Mouse (Mus musculus) hindbrain, embryonic 15.5 days (tissue): ENCODE measurements around the gene Gm3250. TPM values are rescaled to one million over a fixed set of nuclear protein-coding genes. Genes with fewer than 3 reads are reported as not detected.
"Not testable (repeated sequence)": the region's sequence is repeated elsewhere in the genome, so short reads cannot be mapped to it uniquely, and the experiment has no call there.

Experiments used
- ATAC-seq: fragments of 200-750 bp; cut with Nextera tagmentation; 2 replicates; pipeline ENCODE4 v1.8.0; 2017; ENCODE audit warnings: low read depth, moderate number of reproducible peaks, moderate TSS enrichment; ENCODE audit not compliant: low FRiP score
- H3K27ac ChIP-seq: fragments of 300-500 bp; sonication (generic); replicated peaks from 2 replicates; pipeline ENCODE4 v1.5.1; 2015; ENCODE audit warnings: mild to moderate bottlenecking, inconsistent platforms
- H3K27me3 ChIP-seq: fragments of 300-500 bp; sonication (generic); 2 replicates; pipeline ENCODE4 v1.6.1; 2015; ENCODE audit warnings: control low read depth, inconsistent platforms
- H3K36me3 ChIP-seq: fragments of 300-500 bp; sonication (generic); 2 replicates; pipeline ENCODE4 v1.6.1; 2015; ENCODE audit warnings: control low read depth, inconsistent platforms
- H3K4me1 ChIP-seq: fragments of 300-500 bp; sonication (generic); replicated peaks from 2 replicates; pipeline ENCODE4 v1.6.1; 2015; ENCODE audit warnings: control low read depth, inconsistent platforms
- H3K4me2 ChIP-seq: fragments of 300-500 bp; sonication (generic); 2 replicates; pipeline ENCODE4 v1.6.1; 2015; ENCODE audit warnings: moderate library complexity, mild to moderate bottlenecking, inconsistent platforms
- H3K4me3 ChIP-seq: fragments of 300-500 bp; sonication (generic); 2 replicates; pipeline ENCODE4 v1.5.1; 2015; ENCODE audit warnings: mild to moderate bottlenecking, inconsistent platforms
- H3K9ac ChIP-seq: fragments of 300-500 bp; sonication (generic); 2 replicates; pipeline ENCODE4 v1.6.1; 2015; ENCODE audit warnings: inconsistent platforms
- H3K9me3 ChIP-seq: fragments of 300-500 bp; sonication (generic); 2 replicates; pipeline ENCODE4 v1.6.1; 2016; ENCODE audit warnings: control low read depth, inconsistent platforms
- WGBS: fragments of 180-500 bp; shearing (Covaris S2); methylation state at CpG from one replicate; pipeline ENCODE4 v1.1.7; 2015; 5-methylcytosine and 5-hydroxymethylcytosine counted together
- polyA plus RNA-seq: library from polyadenylated mRNA; unstranded; fragments of >200 nt; fragmentation: Nextera tagmentation; extraction: Ambion mirVana; gene quantifications from 2 replicates; pipeline ENCODE4 v1.2.1, GENCODE M21; 2015

The Gm3250 gene
- polyA plus RNA-seq, 1 experiment from 2014 or later, result not detected

- 46% methylated on average over 5 of the region's 5 CpGs for WGBS
- H3K27ac ChIP-seq, H3K4me2 ChIP-seq, ATAC-seq, H3K4me1 ChIP-seq, H3K9ac ChIP-seq, H3K9me3 ChIP-seq, H3K27me3 ChIP-seq, H3K4me3 ChIP-seq, H3K36me3 ChIP-seq: not testable (repeated sequence)
Observed at GRCm38 (mm10) chr10:77741924-77742688, 40.2 kb downstream of the Gm3250 start, which contains the start of gene Gm18596. TSS of gene Gm18596 (minus strand) at chr10:77742638.

GRCm38 (mm10) chr10:77738929-77739328 lies 43.4 kb downstream of the Gm3250 start:
- no peaks in the 10 kb centered on the region for H3K36me3 ChIP-seq
- no peak overlapping the region for H3K9ac ChIP-seq
- no peak overlapping the region for H3K27ac ChIP-seq
- WGBS, result 94% methylated on average over 4 of the region's 4 CpGs
- no peak overlapping the region for H3K4me2 ChIP-seq
- H3K4me1 ChIP-seq, result no peaks in the 10 kb centered on the region
- ATAC-seq, result no peak
- H3K27me3 ChIP-seq, result no peaks in the 10 kb centered on the region
- H3K9me3 ChIP-seq, result no peaks in the 10 kb centered on the region
- H3K4me3 ChIP-seq, result no peak overlapping the region

GRCm38 (mm10) chr10:77735928-77736327 lies 46.4 kb downstream of the Gm3250 start:
- Histone ChIP-seq H3K4me3 (no peak overlapping the region), H3K36me3 (no peaks in the 10 kb centered on the region), H3K4me1 (no peaks in the 10 kb centered on the region), H3K4me2 (no peak overlapping the region), H3K27ac (no peak overlapping the region), H3K9me3 (no peaks in the 10 kb centered on the region), H3K9ac (no peak overlapping the region), H3K27me3 (no peaks in the 10 kb centered on the region)
- WGBS, result 85% methylated on average over 1 of the region's 1 CpGs
- ATAC-seq, result no peak

Other genes with a start within 250 kb of the Gm3250 start
- 75.2 and 81.7 TPM in 2 replicates for gene Pttg1ip, start 200.8 kb downstream of the Gm3250 start, polyA plus RNA-seq
- gene Sumo3, start 176.4 kb downstream of the Gm3250 start, polyA plus RNA-seq, result 282 and 283 TPM in 2 replicates
- gene Gm49325, start 176.3 kb downstream of the Gm3250 start, polyA plus RNA-seq, result 2.9 TPM in 1 of 2 replicates, not detected in the other
- gene Ube2g2, start 160.3 kb downstream of the Gm3250 start, polyA plus RNA-seq, result 83.8 and 90.0 TPM in 2 replicates
- gene Tspear, start 96.0 kb downstream of the Gm3250 start, polyA plus RNA-seq, result 0.99 and 1.3 TPM in 2 replicates
- not detected in 2 replicates for gene Gm19402, start 91.8 kb downstream of the Gm3250 start, polyA plus RNA-seq
- gene Gm9508, start 85.3 kb downstream of the Gm3250 start, polyA plus RNA-seq, result not detected in 2 replicates
- not detected in 2 replicates for gene Gm10272, start 75.9 kb downstream of the Gm3250 start, polyA plus RNA-seq
- gene Gm10024, start 71.1 kb downstream of the Gm3250 start, polyA plus RNA-seq, result not detected in 2 replicates
- gene Gm10142, start 66.7 kb downstream of the Gm3250 start, polyA plus RNA-seq, result not detected in 2 replicates
- gene Krtap12-1, start 61.9 kb downstream of the Gm3250 start, polyA plus RNA-seq, result not detected in 2 replicates
- gene Gm10100, start 56.1 kb downstream of the Gm3250 start, polyA plus RNA-seq, result not detected in 2 replicates
- not detected in 2 replicates for gene Gm18596, start 39.9 kb downstream of the Gm3250 start, polyA plus RNA-seq
- gene Gm9736, start 31.2 kb downstream of the Gm3250 start, polyA plus RNA-seq, result not detected in 2 replicates
- not detected in 2 replicates for gene Gm3233, start 22.9 kb downstream of the Gm3250 start, polyA plus RNA-seq
- gene Gm3238, start 11.2 kb downstream of the Gm3250 start, polyA plus RNA-seq, result not detected in 2 replicates
- not detected in 2 replicates for gene Gm7138, start 5.6 kb downstream of the Gm3250 start, polyA plus RNA-seq
- not detected in 2 replicates for gene Gm7137, start 5.7 kb upstream of the Gm3250 start, polyA plus RNA-seq
- not detected in 2 replicates for gene Gm9639, start 12.5 kb upstream of the Gm3250 start, polyA plus RNA-seq
- gene Gm19668, start 16.6 kb upstream of the Gm3250 start, polyA plus RNA-seq, result not detected in 2 replicates
- not detected in 2 replicates for gene Gm9507, start 29.3 kb upstream of the Gm3250 start, polyA plus RNA-seq
- not detected in 2 replicates for gene Gm2696, start 32.1 kb upstream of the Gm3250 start, polyA plus RNA-seq
- gene Krtap10-4, start 44.6 kb upstream of the Gm3250 start, polyA plus RNA-seq, result not detected in 2 replicates
- not detected in 2 replicates for gene Krtap10-10, start 53.4 kb upstream of the Gm3250 start, polyA plus RNA-seq
- gene Gm36176, start 64.3 kb upstream of the Gm3250 start, polyA plus RNA-seq, result not detected in 2 replicates
- gene Gm10318, start 70.3 kb upstream of the Gm3250 start, polyA plus RNA-seq, result not detected in 2 replicates
- gene Gm3285, start 79.4 kb upstream of the Gm3250 start, polyA plus RNA-seq, result not detected in 2 replicates
- gene Lrrc3, start 120.0 kb upstream of the Gm3250 start, polyA plus RNA-seq, result 21.4 and 23.9 TPM in 2 replicates
- gene Trpm2, start 188.0 kb upstream of the Gm3250 start, polyA plus RNA-seq, result 5.4 and 7.1 TPM in 2 replicates
- 46.8 and 54.5 TPM in 2 replicates for gene 1810043G02Rik, start 196.0 kb upstream of the Gm3250 start, polyA plus RNA-seq
- gene Pfkl, start 227.5 kb upstream of the Gm3250 start, polyA plus RNA-seq, result 120 and 126 TPM in 2 replicates